Mouse (Mus musculus): ENCODE data around the gene Msi2. TPM values are rescaled to one million over a fixed set of nuclear protein-coding genes. Genes with fewer than 3 reads are reported as not detected.

Gene Msi2
- total RNA-seq, 2 experiments from 2014 or later: 192 TPM

DNA sequence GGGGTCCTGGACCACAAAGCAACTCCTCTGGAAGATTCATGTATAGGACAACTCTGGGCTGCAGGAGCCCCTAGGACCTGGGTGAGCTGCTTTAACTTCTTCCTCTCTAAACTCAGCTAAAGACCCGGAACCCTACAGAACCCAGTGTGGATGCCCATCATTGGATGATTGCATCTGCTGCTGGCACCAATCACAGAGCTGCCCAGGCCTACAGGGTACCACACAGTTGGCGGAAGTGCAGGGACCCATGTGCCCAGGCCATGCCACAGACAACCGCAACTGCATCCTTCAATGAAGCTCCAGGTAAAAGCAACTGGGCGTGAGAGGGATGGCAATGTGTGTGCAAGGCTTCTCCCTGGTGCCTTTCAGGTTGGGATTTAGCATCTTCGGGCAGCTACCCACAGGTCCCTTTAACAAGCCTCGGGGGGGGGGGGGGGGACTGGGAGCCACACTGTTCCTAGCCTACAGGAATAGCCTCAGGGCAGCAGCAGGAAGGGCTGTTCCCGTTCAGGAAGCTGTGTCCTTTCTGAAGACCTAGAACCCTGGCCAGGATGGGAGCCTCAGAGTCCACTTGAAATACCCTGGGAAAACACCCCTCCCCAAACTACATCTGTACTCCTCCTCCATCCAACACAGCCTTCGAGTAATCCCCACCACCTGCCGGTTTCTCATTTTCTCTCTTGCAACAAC, 98.7 kb downstream of the Msi2 start:
- DNase-seq: no peak
- intact Hi-C loops (cut with DNase I): loop anchor here (5.0 kb wide), 1 partner anchor 62 kb away; no protein-coding TSS in a partner anchor

- peak; percentile 70 to 71 for DNase-seq
- intact Hi-C loops (cut with DNase I): loop anchor here (5.0 kb wide), 1 partner anchor 62 kb away; no protein-coding TSS in a partner anchor
These were observed 99.5 kb downstream of the Msi2 start for GRCm38 (mm10) chr11:88618732-88619309.

GRCm38 (mm10) chr11:88618005-88618501, 100.3 kb downstream of the Msi2 start:
- intact Hi-C loops (cut with DNase I): loop anchor here (5.0 kb wide), 1 partner anchor 61 kb away; no protein-coding TSS in a partner anchor

GRCm38 (mm10) chr11:88617380-88617779, 100.9 kb downstream of the Msi2 start:
- intact Hi-C loops (cut with DNase I): loop anchor here (5.0 kb wide), 1 partner anchor 60 kb away; no protein-coding TSS in a partner anchor
- DNase-seq: no peak

More at GRCm38 (mm10) chr11:88618005-88618501, 100.3 kb downstream of the Msi2 start:
- DNase-seq: no peak

DNA sequence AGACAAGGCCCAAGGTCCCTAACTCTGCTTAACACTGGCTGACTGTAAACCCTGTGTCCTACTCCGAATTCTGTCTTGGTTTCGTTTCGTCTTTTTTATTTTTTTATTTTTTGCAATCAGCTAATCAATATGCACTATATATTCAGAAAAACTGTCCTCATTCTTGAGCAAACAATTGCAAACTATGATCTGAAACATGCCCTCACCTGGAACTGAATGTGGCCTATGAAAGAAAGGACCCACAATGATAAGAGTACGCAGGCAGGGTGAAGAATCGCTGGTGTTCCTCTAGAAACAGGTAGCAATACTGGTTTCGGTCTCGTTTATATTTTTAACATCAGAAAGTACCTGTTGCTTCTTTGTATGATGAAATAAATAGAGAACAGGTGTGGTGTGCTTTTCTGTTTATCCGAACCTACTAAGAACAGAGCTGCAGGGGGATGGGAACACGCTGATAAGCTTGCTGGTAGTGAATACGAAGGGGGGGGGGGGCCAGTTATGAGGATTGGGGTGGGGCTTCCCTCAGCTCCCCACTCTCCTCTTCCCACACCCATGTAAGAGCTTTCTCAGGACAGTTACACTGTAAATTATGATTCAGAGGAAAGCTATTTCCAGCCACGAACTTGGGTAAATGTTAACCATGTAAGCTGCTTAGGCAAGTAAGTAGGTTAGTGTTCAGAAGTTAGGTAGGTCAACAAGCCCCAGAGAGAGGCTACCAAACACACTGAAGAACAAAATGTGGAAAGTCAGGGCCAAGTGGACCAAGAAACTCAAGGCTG, 103.6 kb downstream of the Msi2 start:
- intact Hi-C loops (cut with DNase I): loop anchor here (5.0 kb wide), 1 partner anchor 57 kb away; no protein-coding TSS in a partner anchor
- DNase-seq: no peak

DNA sequence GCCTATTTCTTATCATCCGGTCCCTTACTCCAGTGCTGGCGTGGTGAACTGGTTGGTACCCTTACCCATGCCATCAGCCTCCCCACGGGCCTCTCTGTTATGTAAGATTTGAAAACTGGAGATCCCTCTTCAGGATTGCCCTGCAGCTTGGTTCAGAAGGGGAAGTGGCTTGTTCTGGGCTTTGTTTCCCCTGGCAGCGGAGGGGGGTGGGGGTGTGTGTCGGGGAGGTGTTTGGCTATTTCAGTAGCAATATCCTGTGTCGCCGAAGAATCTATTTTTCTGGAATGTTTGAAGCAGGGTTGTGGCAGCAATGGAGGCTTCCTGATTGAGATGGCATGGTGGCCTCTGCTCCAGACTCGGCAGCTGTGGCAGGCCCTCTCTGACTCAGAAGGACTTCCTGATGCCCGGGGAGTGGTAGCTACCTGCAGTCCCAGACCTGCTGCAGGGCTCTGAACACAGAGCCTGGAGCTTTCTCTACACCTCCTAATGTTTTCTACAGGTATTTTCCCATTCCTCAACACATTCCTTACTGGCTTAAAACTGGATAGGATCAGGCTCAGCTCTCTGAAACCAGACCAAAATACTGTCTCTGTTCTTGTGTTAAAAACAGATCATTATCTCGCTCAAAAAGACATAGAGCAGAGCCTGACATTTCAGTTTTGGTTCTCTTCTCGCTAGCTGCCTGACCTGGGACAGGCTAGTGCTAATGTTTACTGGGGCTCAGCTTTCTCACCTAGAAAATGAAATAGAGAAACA, 104.4 kb downstream of the Msi2 start:
- intact Hi-C loops (cut with DNase I): no loop called here
- peak in 1 of 2 experiments; percentile 42 for DNase-seq

DNA sequence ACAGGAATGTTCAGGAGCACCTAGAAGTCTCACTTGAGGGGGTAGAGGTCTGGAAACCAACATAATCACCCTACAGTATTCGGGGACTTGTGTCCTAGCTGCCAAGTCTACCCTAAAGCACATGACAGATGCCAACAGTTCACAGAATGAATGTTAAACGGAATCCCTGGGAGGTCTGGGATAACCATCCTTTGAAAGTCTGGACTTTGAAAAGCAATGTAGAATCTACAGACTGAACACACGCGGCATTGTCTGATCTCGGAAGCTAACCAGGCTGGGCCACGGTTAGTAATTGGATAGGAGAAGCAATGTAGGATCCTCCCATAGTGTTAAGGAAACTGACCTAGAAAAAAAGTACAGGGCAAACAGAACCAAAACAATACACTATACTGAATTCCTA, 105.3 kb downstream of the Msi2 start:
- DNase-seq: no peak
- intact Hi-C loops (cut with DNase I): no loop called here

- intact Hi-C loops (cut with DNase I): no loop called here
- DNase-seq: peak; percentile 53 to 64
These were observed 106.2 kb downstream of the Msi2 start for GRCm38 (mm10) chr11:88612141-88612540.

GRCm38 (mm10) chr11:88610809-88611208, 107.5 kb downstream of the Msi2 start:
- intact Hi-C loops (cut with DNase I): no loop called here
- DNase-seq: no peak

- intact Hi-C loops (cut with DNase I): no loop called here
- no peak for DNase-seq
These were observed 108.2 kb downstream of the Msi2 start for GRCm38 (mm10) chr11:88610112-88610511.

GRCm38 (mm10) chr11:88608584-88608983, 109.7 kb downstream of the Msi2 start:
- intact Hi-C loops (cut with DNase I): no loop called here
- no peak for DNase-seq

DNA sequence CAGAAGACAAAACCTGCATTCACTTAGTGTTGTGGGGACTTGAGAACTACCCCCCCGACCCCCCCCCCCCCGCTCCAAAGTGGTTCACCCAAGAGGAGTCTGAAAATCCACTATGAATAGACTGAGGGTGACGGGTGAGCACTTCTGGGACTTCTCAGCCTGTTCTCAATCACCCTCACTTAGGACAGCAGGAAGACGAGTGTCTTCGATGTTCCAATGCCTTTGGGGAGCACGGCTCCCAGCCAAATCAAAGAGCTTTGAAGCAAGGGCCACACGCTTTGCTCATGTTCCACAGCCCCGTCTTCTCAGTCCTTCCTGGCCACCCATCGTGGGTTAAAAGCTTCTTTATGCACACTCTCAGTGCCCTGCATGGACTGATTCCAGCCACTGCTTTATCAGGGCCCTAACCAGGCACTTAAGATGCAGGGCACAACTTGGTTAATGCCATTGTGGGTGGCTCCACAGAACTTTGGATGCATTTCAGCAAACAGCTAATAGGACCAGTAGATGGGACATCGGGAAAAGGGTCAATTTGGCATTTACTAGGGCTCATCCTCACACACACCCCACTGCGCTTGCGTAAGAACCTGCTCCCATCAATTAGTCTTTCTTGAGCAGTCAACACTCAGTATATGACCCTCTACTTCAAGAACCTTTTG, 110.5 kb downstream of the Msi2 start:
- intact Hi-C loops (cut with DNase I): no loop called here
- no peak for DNase-seq

DNA sequence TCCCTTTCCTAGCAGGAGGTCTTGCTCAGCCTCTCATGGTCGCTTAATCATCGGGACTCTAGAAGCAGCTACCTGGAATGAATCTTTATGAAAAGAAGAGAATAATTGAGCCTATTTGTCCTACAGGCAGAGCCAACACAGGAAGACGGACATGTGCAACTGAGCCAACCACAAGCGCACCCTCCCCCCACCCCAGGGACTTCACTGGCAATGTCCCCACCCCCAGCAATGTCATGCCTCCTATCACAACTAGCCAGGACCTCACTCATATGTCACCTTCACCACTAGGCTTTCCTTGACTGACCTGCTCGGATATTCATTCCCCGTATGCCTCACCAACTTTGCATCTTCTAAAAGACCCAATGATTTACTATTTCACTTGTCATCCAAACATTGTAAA, 112.5 kb downstream of the Msi2 start:
- DNase-seq: no peak
- intact Hi-C loops (cut with DNase I): no loop called here

GRCm38 (mm10) chr11:88605098-88605525, 113.2 kb downstream of the Msi2 start:
- DNase-seq: no peak
- intact Hi-C loops (cut with DNase I): no loop called here

- intact Hi-C loops (cut with DNase I): no loop called here
- DNase-seq: no peak
These were observed 113.7 kb downstream of the Msi2 start for GRCm38 (mm10) chr11:88604635-88605034.

DNA sequence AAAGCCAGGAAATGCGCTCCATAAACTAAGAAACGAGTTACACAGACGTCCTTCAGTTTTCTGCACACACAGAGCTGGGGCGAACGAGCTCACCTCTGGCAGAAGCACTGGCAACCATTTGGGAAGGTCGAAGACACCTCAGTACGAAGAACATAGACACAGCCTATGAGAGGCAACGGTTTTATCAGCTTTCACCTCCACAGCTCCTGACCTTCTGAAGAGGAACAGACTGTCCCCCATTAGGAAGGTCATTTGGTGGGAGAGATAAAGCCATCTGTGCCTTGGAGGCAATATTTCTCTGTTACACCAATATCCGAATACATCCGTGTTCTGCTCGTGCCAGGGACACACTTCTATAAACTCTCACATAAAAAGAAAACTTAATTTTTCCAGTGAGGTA, 114.9 kb downstream of the Msi2 start:
- no peak for DNase-seq
- intact Hi-C loops (cut with DNase I): no loop called here

GRCm38 (mm10) chr11:88602471-88603120, 115.7 kb downstream of the Msi2 start:
- DNase-seq: no peak
- intact Hi-C loops (cut with DNase I): no loop called here

DNA sequence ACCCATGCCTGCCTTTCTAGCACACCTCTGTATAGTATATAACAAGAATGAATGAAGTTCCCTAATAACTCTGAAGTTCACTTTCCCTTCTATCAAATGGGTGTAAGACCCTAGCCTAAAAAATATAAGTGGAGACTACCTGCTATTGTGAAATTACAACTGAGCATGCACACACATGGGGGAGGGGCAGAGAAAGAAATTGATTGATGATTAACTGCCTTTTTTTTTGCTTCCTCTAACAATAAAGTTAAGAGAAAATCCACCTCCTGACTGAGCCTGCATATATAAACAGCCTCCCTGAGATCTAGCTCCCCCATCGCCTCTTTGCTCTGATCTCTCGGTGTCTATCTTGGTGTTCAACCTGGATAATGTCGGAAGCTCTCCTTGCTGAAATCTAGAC, 118.1 kb downstream of the Msi2 start:
- intact Hi-C loops (cut with DNase I): no loop called here

More for the DNA sequence above, 118.1 kb downstream of the Msi2 start:
- DNase-seq: no peak
